Mouse (Mus musculus): Measurements from ENCODE around the gene Pemt. TPM values are rescaled to one million over a fixed set of nuclear protein-coding genes. Genes with fewer than 3 reads are reported as not detected.

The Pemt gene
- total RNA-seq, 2 experiments from 2014 or later, result 6.5 to 7.1 TPM

- DNase-seq (ENCODE audit: low spot score in 2 of 2), result no peak
Measured at GRCm38 (mm10) chr11:60003811-60004210, 42.5 kb downstream of the Pemt start.

GRCm38 (mm10) chr11:60001231-60001980 lies 44.9 kb downstream of the Pemt start:
- DNase-seq (ENCODE audit: low spot score in 2 of 2), result no peak

- no peak for DNase-seq (ENCODE audit: low spot score in 2 of 2)
Measured at GRCm38 (mm10) chr11:59994318-59994717, 52.0 kb downstream of the Pemt start.

DNA sequence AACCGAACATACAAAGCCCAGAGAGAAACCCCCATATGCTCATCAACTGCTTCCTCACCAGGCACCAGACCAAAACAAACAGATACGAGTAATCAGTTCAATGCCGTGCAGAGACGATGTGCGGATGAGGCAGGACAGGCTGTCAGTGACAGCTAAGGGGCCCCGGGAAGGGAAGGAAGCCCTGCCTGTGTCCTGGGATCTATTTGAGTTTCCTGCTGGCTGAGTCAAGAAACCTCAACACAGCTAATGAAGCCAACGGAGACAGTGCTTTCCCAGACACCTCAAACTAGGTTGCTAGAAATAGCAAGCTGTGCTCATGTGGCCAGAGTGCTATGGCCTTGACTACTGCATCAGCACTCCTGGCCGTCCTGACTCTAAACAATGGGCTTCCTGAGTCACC lies 54.9 kb downstream of the Pemt start:
- no peak for DNase-seq (ENCODE audit: low spot score in 2 of 2)

DNA sequence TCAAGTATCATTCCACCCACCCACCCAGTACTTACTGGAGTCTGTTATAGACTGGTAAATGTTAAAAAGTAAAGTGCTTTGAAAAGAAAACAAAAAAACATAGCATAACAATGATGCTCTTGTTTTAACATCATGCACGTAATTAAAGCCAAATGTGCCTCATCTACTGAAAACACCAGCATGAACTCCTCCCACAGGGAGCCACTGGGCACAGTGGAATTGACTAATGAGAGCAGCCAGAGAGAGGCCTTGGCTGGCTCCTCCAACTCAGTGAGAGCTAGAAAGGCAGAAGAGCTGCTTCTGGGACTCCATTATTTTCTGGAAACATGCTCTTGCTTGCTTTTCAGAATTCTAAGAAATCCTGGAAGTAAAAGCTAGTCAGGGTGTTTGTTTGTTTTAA lies 56.9 kb downstream of the Pemt start:
- DNase-seq (ENCODE audit: low spot score in 2 of 2), result no peak

- DNase-seq (ENCODE audit: low spot score in 2 of 2), result no peak
Measured at GRCm38 (mm10) chr11:59977831-59978230, 68.5 kb downstream of the Pemt start.

- no peak for DNase-seq (ENCODE audit: low spot score in 2 of 2)
Measured at GRCm38 (mm10) chr11:59975241-59975640, 71.0 kb downstream of the Pemt start.

- DNase-seq (ENCODE audit: low spot score in 2 of 2), result no peak
Measured at GRCm38 (mm10) chr11:59973389-59973788, 72.9 kb downstream of the Pemt start.

GRCm38 (mm10) chr11:59971691-59972090 lies 74.6 kb downstream of the Pemt start:
- no peak for DNase-seq (ENCODE audit: low spot score in 2 of 2)

- no peak for DNase-seq (ENCODE audit: low spot score in 2 of 2)
Measured at GRCm38 (mm10) chr11:59970780-59971179, 75.5 kb downstream of the Pemt start.

- DNase-seq (ENCODE audit: low spot score in 2 of 2), result no peak
Measured at GRCm38 (mm10) chr11:59967765-59968164, 78.5 kb downstream of the Pemt start.

DNA sequence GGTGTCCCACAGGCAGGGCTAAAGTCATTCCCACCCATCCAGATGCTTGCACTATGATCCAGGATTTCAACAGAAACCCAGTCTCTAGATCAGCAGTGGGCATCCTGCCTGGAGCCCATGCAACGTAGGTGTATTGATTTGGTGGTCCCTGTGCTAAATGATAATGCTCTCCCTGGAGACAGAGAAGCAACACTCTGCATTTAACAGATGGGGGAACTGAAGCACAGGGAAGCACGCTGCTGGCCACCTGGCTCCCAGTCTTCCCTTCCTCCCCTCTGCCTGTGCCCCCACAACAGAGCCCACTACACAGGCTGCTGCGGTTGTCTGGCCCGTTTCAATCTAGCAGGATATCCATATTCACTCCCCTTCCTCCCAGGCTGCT lies 80.2 kb downstream of the Pemt start:
- peak; percentile 47 to 50 for DNase-seq (ENCODE audit: low spot score in 2 of 2)

DNA sequence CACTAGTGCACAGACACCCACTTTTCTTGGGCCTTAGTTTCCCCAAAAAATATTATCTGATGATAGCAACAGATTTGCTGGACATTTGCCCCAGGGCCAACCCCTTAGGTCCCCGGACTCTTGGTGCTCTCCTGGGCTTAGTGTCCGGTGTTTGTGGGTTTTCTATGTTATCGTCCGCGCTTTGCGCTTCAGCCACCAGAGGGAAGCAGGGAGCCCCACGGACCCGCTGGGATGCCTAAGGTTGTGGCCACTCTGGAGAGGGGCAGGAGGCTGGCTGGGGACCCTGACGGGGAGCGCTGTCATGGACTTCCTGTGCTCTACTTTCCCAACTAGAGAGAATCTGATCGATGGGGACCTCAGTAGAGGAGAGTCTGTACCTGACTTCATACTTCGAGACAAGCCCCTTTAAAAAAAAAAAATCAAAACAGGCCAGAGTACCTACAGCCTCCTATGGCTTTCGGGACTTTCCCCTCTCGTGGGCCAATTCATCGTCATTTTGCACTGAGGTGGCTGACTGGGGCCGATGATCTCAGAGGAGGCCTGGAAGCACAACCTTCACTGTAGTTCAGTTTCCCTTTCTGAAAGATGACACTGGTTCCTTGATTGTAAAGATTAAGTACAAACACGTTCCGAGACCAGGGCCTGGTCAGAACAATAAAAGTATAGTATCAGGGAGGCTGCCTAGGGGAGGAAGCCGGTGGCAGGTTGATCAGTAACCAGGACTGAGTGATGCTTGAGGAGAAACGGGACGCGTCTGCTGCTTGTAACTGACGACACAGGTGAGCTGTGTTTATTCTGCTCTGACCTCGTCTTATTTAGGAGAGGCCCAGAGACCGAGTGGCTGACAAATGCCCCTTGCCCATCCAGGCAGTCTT lies 80.8 kb downstream of the Pemt start:
- DNase-seq (ENCODE audit: low spot score in 2 of 2), result peak; percentile 87

DNA sequence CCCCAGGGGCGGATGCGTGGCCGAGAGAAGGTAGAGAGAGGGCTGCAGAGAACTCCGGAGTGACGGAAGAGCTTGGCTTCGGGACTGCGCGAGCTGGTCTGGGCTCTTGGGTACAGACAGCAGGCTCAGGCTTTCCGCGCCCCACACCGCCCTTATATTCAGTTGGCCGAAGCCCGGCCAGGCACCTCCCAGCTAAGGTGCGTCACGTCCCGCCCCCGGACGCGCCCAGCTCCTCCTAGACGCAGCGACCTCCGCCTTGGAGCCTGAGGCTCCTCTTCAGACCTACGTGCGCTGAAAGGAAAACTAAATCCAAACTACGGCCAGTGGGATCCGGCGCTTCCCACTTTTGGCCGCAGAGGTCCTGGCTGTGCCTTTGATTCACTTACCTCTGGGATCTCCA lies 81.5 kb downstream of the Pemt start, which contains the start of gene Rasd1:
TSS of gene Rasd1 (minus strand) at position 127 of the 400 bp plus-strand sequence.
- peak; percentile 47 to 67 for DNase-seq (ENCODE audit: low spot score in 2 of 2)

DNA sequence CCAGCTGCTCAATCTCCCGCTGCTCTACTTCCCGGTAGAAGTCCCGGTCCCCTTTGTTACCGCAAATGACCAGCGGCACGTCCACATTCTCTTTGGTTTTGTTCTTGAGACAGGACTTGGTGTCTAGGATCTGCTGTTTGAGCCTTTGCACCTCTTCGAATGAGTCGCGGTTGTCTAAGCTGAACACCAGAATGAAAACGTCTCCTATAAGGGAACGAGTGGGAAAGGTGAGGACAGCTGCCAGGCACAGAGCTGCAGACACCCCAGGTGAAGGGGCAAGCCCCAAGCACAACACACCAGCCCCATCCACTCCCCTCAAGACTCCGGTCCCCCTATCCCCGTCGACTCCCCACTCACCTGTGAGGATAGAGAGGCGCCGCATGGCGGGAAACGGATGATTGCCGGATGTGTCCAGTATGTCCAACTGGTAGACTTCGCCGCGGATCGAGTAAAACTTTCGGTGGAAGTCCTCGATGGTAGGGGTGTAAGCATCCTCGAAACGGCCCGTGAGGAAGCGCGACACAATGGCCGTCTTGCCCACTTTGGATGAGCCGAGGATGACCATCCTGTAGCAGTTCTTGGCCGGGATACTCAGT lies 82.0 kb downstream of the Pemt start:
- DNase-seq (ENCODE audit: low spot score in 2 of 2), result peak in 1 of 2 experiments; percentile 48

GRCm38 (mm10) chr11:59963364-59964162 lies 82.7 kb downstream of the Pemt start:
- peak in 1 of 2 experiments; percentile 32 for DNase-seq (ENCODE audit: low spot score in 2 of 2)

DNA sequence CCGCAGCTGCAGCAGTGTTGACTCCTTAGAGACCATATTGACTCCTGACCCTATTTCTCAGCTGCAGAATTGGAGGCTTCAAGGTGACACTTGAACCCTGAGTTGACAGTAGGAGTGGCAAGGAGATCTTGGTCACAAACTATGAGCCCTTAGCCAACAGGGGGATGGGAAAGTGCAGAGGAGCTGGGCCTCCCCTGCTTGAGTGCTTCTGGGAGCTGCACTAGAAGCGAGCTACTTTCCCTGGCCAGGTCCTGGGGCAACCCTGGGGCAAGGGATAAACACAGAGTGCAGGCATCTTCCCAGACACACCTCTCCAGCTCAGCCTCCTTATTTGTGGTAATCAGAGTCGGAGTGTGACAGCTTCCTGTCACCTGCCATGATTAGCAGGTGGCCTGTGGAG lies 83.7 kb downstream of the Pemt start:
- DNase-seq (ENCODE audit: low spot score in 2 of 2), result no peak

GRCm38 (mm10) chr11:59961338-59961875 lies 84.9 kb downstream of the Pemt start:
- DNase-seq (ENCODE audit: low spot score in 2 of 2), result peak in 1 of 2 experiments; percentile 36

DNA sequence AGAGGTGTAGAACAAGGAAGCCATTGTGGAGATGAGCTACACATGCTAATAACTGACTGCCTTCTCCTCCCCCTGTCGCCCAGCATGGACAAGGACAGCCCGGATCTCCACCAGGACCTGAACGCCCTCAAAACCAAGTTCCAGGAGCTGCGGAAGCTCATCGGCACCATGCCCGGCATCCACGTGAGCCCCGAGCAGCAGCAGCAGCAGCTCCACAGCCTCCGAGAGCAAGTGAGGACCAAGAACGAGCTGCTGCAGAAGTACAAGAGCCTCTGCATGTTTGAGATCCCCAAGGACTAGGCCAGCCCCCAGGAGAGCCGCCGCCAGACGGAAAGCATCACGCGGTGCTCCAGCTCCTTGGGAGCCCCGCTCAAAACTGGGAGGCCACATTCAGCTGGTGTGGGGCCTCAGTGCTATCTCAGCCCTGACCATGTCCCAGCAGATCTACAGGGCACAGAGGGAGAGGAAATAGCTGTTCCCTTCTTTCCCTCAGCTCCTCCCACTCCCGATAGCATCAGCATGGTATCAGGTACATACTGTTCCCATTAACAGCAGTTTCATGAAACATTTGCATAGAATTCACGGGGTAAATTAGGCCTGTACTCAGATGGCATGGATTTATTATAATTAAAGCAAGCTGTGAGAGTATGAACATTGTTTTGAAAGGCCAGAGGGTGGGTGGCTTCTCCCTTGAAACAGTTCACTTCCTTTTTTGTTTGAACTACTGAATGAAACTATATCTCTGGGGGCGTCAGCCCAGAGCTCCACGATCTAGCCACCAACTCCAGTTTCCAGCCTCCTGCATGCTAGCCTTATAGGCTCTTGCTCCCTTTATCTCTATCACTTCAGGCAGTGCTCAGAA lies 85.6 kb downstream of the Pemt start:
- DNase-seq (ENCODE audit: low spot score in 2 of 2), result no peak

- no peak for DNase-seq (ENCODE audit: low spot score in 2 of 2)
Measured at GRCm38 (mm10) chr11:59959453-59959852, 86.8 kb downstream of the Pemt start.
